Mouse (Mus musculus) embryonic facial prominence, embryonic 10.5 days (tissue): ENCODE data around the gene Hist1h2bl. TPM values are rescaled to one million over a fixed set of nuclear protein-coding genes. Genes with fewer than 3 reads are reported as not detected.

Source experiments
- microRNA-seq: library from miRNA; unstranded; fragments of <30 nt; microRNA quantifications from one replicate; pipeline ENCODE4, GENCODE M21; 2017
- polyA plus RNA-seq: library from polyadenylated mRNA; unstranded; fragments of >200 nt; fragmentation: Nextera tagmentation; extraction: Ambion mirVana; gene quantifications from 2 replicates; pipeline ENCODE4 v1.2.1, GENCODE M21; 2016

Gene Hist1h2bl
- polyA plus RNA-seq, 1 experiment from 2014 or later, result 1.6 TPM

Small RNA genes within 50 kb of the gene (microRNA-seq; reads per million reads assigned to microRNA genes)
- gene Gm44357 (not detected), gene Gm44367 (not detected), gene Gm44454 (1.5 reads per million)

Other genes with a start within 250 kb of the Hist1h2bl start
- 1.3 and 2.0 TPM in 2 replicates for gene Nkapl, start 247.6 kb downstream of the Hist1h2bl start, polyA plus RNA-seq
- 3.0 and 3.5 TPM in 2 replicates for gene Zkscan4, start 237.2 kb downstream of the Hist1h2bl start, polyA plus RNA-seq
- gene Gm10065, start 236.7 kb downstream of the Hist1h2bl start, polyA plus RNA-seq, result not detected in 2 replicates
- 0.63 TPM in 1 of 2 replicates, not detected in the other for gene AK157302, start 220.9 kb downstream of the Hist1h2bl start, polyA plus RNA-seq
- 4.3 and 5.3 TPM in 2 replicates for gene Gm11273, start 214.7 kb downstream of the Hist1h2bl start, polyA plus RNA-seq
- 7.6 and 7.8 TPM in 2 replicates for gene Zkscan8, start 185.0 kb downstream of the Hist1h2bl start, polyA plus RNA-seq
- 0.11 and 0.21 TPM in 2 replicates for gene Olfr1366, start 173.3 kb downstream of the Hist1h2bl start, polyA plus RNA-seq
- not detected in 2 replicates for gene Olfr1535, start 156.2 kb downstream of the Hist1h2bl start, polyA plus RNA-seq
- not detected in 2 replicates for gene Olfr1364, start 134.4 kb downstream of the Hist1h2bl start, polyA plus RNA-seq
- gene Olfr1362, start 102.1 kb downstream of the Hist1h2bl start, polyA plus RNA-seq, result not detected in 2 replicates
- gene Olfr11, start 73.6 kb downstream of the Hist1h2bl start, polyA plus RNA-seq, result not detected in 2 replicates
- not detected in 2 replicates for gene Olfr1361, start 52.8 kb downstream of the Hist1h2bl start, polyA plus RNA-seq
- gene Olfr1360, start 38.7 kb downstream of the Hist1h2bl start, polyA plus RNA-seq, result not detected in 2 replicates
- not detected in 2 replicates for gene Olfr1359, start 18.0 kb downstream of the Hist1h2bl start, polyA plus RNA-seq
- 30.5 and 32.2 TPM in 2 replicates for gene Hist1h2ai, start 279 bp upstream of the Hist1h2bl start, polyA plus RNA-seq
- gene Hist1h3h, start 1.5 kb upstream of the Hist1h2bl start, polyA plus RNA-seq, result 10.7 and 12.8 TPM in 2 replicates
- 5.7 and 6.0 TPM in 2 replicates for gene Hist1h2bm, start 5.9 kb upstream of the Hist1h2bl start, polyA plus RNA-seq
- 0.93 and 1.3 TPM in 2 replicates for gene Hist1h4j, start 18.9 kb upstream of the Hist1h2bl start, polyA plus RNA-seq
- gene Hist1h4k, start 34.4 kb upstream of the Hist1h2bl start, polyA plus RNA-seq, result 3.9 and 7.1 TPM in 2 replicates
- gene Hist1h2ak, start 37.7 kb upstream of the Hist1h2bl start, polyA plus RNA-seq, result 18.6 and 21.7 TPM in 2 replicates
- 3.6 and 4.0 TPM in 2 replicates for gene Hist1h2bn, start 38.0 kb upstream of the Hist1h2bl start, polyA plus RNA-seq
- 34.8 and 36.2 TPM in 2 replicates for gene Hist1h1b, start 64.5 kb upstream of the Hist1h2bl start, polyA plus RNA-seq
- 102 and 103 TPM in 2 replicates for gene Hist1h3i, start 67.2 kb upstream of the Hist1h2bl start, polyA plus RNA-seq
- 10.9 and 18.0 TPM in 2 replicates for gene Hist1h2an, start 71.1 kb upstream of the Hist1h2bl start, polyA plus RNA-seq
- 3.1 and 3.2 TPM in 2 replicates for gene Hist1h2bp, start 71.3 kb upstream of the Hist1h2bl start, polyA plus RNA-seq
- 21.7 and 23.9 TPM in 2 replicates for gene Hist1h2bq, start 94.1 kb upstream of the Hist1h2bl start, polyA plus RNA-seq
- not detected in 2 replicates for gene Hist1h2ao, start 94.3 kb upstream of the Hist1h2bl start, polyA plus RNA-seq
- not detected in 2 replicates for gene Hist1h4m, start 95.6 kb upstream of the Hist1h2bl start, polyA plus RNA-seq
- gene Hist1h4n, start 116.1 kb upstream of the Hist1h2bl start, polyA plus RNA-seq, result 9.3 and 10.5 TPM in 2 replicates
- 6,093 and 6,114 TPM in 2 replicates for gene Hist1h2ap, start 117.4 kb upstream of the Hist1h2bl start, polyA plus RNA-seq
- gene Hist1h2br, start 117.6 kb upstream of the Hist1h2bl start, polyA plus RNA-seq, result 21.7 and 24.2 TPM in 2 replicates
- 23.1 and 24.9 TPM in 2 replicates for gene Zfp184, start 229.0 kb upstream of the Hist1h2bl start, polyA plus RNA-seq